Mouse (Mus musculus) limb, embryonic 14.5 days (tissue): ENCODE measurements around the gene Mcf2l. TPM values are rescaled to one million over a fixed set of nuclear protein-coding genes. Genes with fewer than 3 reads are reported as not detected.

Experiments used
- ATAC-seq: fragments of 200-750 bp; cut with Nextera tagmentation; 2 replicates; pipeline ENCODE4 v1.8.0; 2017; ENCODE audit warnings: low read depth, moderate number of reproducible peaks, moderate TSS enrichment; ENCODE audit not compliant: low FRiP score
- DNase-seq: peaks from one replicate; pipeline ENCODE4 v3.0.0-alpha.2; 2015; ENCODE audit warnings: low spot score
- H3K27ac ChIP-seq: fragments of 300-500 bp; sonication (generic); replicated peaks from 2 replicates; pipeline ENCODE4 v1.5.1; 2014; ENCODE audit warnings: low read depth, mild to moderate bottlenecking, low read length, moderate library complexity, mixed read lengths
- H3K27me3 ChIP-seq: fragments of 300-500 bp; sonication (generic); 2 replicates; pipeline ENCODE4 v1.6.1; 2014; ENCODE audit warnings: low read length, mixed read lengths; ENCODE audit not compliant: control insufficient read depth, insufficient read depth
- H3K36me3 ChIP-seq: fragments of 300-500 bp; sonication (generic); 2 replicates; pipeline ENCODE4 v1.6.1; 2014; ENCODE audit warnings: mild to moderate bottlenecking, low read length, moderate library complexity, mixed read lengths; ENCODE audit not compliant: control insufficient read depth, insufficient read depth
- H3K4me1 ChIP-seq: fragments of 300-500 bp; sonication (generic); 2 replicates; pipeline ENCODE4 v1.6.1; 2014; ENCODE audit warnings: antibody characterized with exemption, low read length, mixed read lengths; ENCODE audit not compliant: control insufficient read depth, insufficient read depth
- H3K4me2 ChIP-seq: fragments of 300-500 bp; sonication (generic); replicated peaks from 2 replicates; pipeline ENCODE4 v1.6.1; 2014; ENCODE audit warnings: low read depth, mild to moderate bottlenecking, low read length, moderate library complexity; ENCODE audit not compliant: severe bottlenecking
- H3K4me3 ChIP-seq: fragments of 300-500 bp; sonication (generic); replicated peaks from 2 replicates; pipeline ENCODE4 v1.5.1; 2014; ENCODE audit warnings: low read length
- H3K9ac ChIP-seq: fragments of 300-500 bp; sonication (generic); 2 replicates; pipeline ENCODE4 v1.6.1; 2014; ENCODE audit warnings: mild to moderate bottlenecking, low read depth, low read length, moderate library complexity; ENCODE audit not compliant: severe bottlenecking
- H3K9me3 ChIP-seq: fragments of 300-500 bp; sonication (generic); 2 replicates; pipeline ENCODE4 v1.6.1; 2016; ENCODE audit warnings: low read length; ENCODE audit not compliant: control insufficient read depth
- POLR2A ChIP-seq: fragments of 200-500 bp; IDR thresholded peaks from 2 replicates; pipeline ENCODE4 v1.8.0; 2012; ENCODE audit warnings: inconsistent platforms, mild to moderate bottlenecking, moderate library complexity, borderline replicate concordance; ENCODE audit not compliant: insufficient read depth, insufficient read length; ENCODE audit errors: extremely low read depth
- WGBS: fragments of 180-500 bp; shearing (Covaris S2); extraction: QIAGEN DNeasy Blood & Tissue Kit; methylation state at CpG from one replicate; pipeline ENCODE4 v1.1.7; 2014; 5-methylcytosine and 5-hydroxymethylcytosine counted together
- polyA plus RNA-seq, 2 experiments: library from polyadenylated mRNA; depleted of rRNA in 1 of 2; stranded (reverse) in 1 of 2; unstranded in 1 of 2; fragments of >200 nt; fragmentation: Nextera tagmentation in 1 of 2; extraction: Ambion mirVana in 1 of 2; gene quantifications; 2 replicates each; pipeline versions ENCODE4 v1.2.1 to v1.2.3; 2012 to 2014

Mcf2l gene
- polyA plus RNA-seq, 2 experiments: 11.5 to 14.9 TPM

DNA sequence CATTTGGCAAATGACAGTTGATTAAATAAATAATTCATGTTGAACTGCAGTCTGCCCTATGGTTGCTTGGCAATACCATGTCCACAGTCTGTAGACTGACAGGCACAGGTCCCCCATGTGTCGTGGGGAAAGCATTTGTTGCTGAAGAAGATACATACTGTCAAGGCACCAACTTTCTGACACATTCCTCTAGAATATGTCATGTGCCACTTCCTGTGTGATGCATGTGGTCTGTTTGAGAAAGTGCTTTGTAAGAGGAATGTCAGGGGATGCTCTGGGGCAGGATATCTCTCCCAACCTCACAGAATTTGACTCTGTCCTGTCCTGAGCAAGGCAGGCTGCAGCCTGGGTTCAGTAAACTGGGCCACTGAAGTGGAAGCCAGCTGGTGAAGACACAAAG, 44.2 kb upstream of the Mcf2l start:
- Histone ChIP-seq H3K27ac (no peak overlapping the region), H3K9me3 (no peaks in the 10 kb centered on the region), H3K4me1 (no peaks in the 10 kb centered on the region), H3K36me3 (peaks cover 87% of the 10 kb centered on the region), H3K27me3 (no peaks in the 10 kb centered on the region), H3K4me2 (no peak overlapping the region), H3K4me3 (no peak overlapping the region), H3K9ac (no peak overlapping the region)
- TF ChIP-seq POLR2A: no peak
- DNase-seq (no peak), ATAC-seq (no peak)
- 82% methylated on average over 1 of the region's 1 CpGs for WGBS

DNA sequence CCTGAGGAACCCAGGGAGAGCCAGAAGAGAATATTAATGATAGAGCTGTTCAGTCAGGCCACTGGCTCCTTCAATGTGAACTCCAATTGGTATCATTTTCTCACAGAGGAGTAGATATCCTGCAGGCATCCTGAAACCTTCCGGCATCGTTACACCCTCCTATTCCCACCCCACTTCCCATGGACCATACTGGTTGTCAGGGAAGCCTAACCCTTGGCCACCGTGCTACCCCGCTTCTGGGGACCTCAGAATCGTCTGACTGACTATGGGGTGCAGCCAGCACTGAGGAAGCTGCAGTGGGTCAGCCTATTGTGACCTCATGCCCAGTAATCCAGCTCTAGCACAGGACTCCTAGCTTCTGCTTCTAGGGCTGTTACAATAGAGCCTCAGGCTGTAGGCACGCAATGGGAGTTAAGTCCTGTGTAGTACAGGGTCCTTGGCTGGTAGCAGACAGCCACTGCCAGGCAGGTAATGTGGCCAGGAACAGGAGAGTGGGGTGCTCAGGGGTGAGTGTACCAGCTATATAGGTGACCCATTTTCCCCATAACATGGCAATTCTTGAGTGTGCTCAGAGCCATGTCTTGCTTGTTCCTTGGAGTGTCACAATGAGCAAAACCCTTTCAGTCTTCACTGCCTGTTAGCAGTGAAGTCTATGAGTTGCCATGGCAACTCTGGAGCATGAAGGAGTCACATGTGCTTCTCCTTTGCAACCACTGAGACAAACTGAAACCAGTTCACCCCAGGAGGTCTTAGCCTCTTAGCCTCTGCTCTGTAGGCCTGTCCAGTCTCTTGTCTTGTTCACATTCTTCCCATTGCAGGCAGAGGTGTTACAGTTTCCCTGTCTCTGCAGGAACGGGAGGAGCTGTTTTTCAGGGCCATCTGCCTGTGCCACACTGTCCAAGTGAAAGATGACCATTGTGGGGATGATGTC, 41.7 kb upstream of the Mcf2l start:
- H3K27ac ChIP-seq: no peak overlapping the region
- H3K9ac ChIP-seq: no peak overlapping the region
- no peak overlapping the region for H3K4me2 ChIP-seq
- H3K27me3 ChIP-seq: no peaks in the 10 kb centered on the region
- H3K36me3 ChIP-seq: peaks cover 84% of the 10 kb centered on the region
- no peaks in the 10 kb centered on the region for H3K4me1 ChIP-seq
- TF ChIP-seq POLR2A: no peak
- no peak for DNase-seq
- 86% methylated on average over 7 of the region's 7 CpGs for WGBS
- H3K9me3 ChIP-seq: no peaks in the 10 kb centered on the region
- ATAC-seq: no peak
- no peak overlapping the region for H3K4me3 ChIP-seq

- DNase-seq: no peak
- no peak overlapping the region for H3K9ac ChIP-seq
- no peaks in the 10 kb centered on the region for H3K27me3 ChIP-seq
- TF ChIP-seq POLR2A: no peak
- H3K9me3 ChIP-seq: no peaks in the 10 kb centered on the region
- H3K4me1 ChIP-seq: no peaks in the 10 kb centered on the region
- no peak overlapping the region for H3K4me2 ChIP-seq
- H3K27ac ChIP-seq: no peak overlapping the region
- WGBS: 88% methylated on average over 5 of the region's 5 CpGs
- no peak overlapping the region for H3K4me3 ChIP-seq
- no peak for ATAC-seq
- H3K36me3 ChIP-seq: peaks cover 85% of the 10 kb centered on the region
Observed at GRCm38 (mm10) chr8:12833616-12834015, 40.0 kb upstream of the Mcf2l start.

DNA sequence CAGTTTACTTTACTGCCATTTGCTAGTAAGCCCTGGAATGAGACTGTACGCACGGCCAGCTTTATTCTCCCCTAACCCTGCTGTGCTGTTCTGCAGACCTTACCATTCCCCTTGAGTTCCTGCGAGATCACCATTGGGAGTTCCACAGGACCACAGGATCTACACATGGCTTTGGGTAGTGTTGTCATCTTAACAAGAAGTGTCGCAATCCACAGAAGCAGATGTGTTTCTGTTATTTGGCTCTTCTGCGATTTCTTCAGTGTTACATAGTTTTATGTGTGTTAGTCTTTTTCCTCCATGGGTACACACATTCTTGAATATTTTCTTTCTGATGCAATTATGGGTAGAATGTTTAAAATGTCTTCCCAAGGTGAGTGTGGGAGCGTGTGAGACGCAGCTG, 32.8 kb upstream of the Mcf2l start:
- Histone ChIP-seq H3K4me1 (no peaks in the 10 kb centered on the region), H3K36me3 (peaks cover 72% of the 10 kb centered on the region)

GRCm38 (mm10) chr8:12842342-12842995, 31.1 kb upstream of the Mcf2l start:
- Histone ChIP-seq H3K4me2 (no peak overlapping the region), H3K27ac (no peak overlapping the region), H3K4me1 (no peaks in the 10 kb centered on the region), H3K27me3 (no peaks in the 10 kb centered on the region), H3K4me3 (no peak overlapping the region), H3K9ac (no peak overlapping the region), H3K9me3 (no peaks in the 10 kb centered on the region), H3K36me3 (peaks cover 75% of the 10 kb centered on the region)
- DNase-seq (no peak), ATAC-seq (no peak)
- TF ChIP-seq POLR2A: no peak
- 97% methylated on average over 11 of the region's 11 CpGs for WGBS

More for the DNA sequence above, 32.8 kb upstream of the Mcf2l start:
- TF ChIP-seq POLR2A: no peak
- DNase-seq: no peak
- Histone ChIP-seq H3K27me3 (no peaks in the 10 kb centered on the region), H3K4me3 (no peak overlapping the region), H3K9me3 (no peaks in the 10 kb centered on the region), H3K27ac (no peak overlapping the region), H3K9ac (no peak overlapping the region), H3K4me2 (no peak overlapping the region)
- ATAC-seq: no peak
- 84% methylated on average over 7 of the region's 7 CpGs for WGBS
